Mouse (Mus musculus) stomach, embryonic 14.5 days (tissue): ENCODE data around the gene Relt. TPM values are rescaled to one million over a fixed set of nuclear protein-coding genes. Genes with fewer than 3 reads are reported as not detected.

ENCODE experiments used
- ATAC-seq: fragments of 200-750 bp; cut with Nextera tagmentation; 2 replicates; pipeline ENCODE4 v1.8.0; 2017; ENCODE audit warnings: low read depth, moderate TSS enrichment; ENCODE audit not compliant: insufficient number of reproducible peaks, insufficient read depth, low FRiP score
- H3K27ac ChIP-seq: fragments of 300-500 bp; sonication (generic); 2 replicates; pipeline ENCODE4 v1.5.1; 2014; ENCODE audit warnings: mild to moderate bottlenecking, low read length, moderate library complexity, mixed read lengths
- H3K27me3 ChIP-seq: fragments of 300-500 bp; sonication (generic); 2 replicates; pipeline ENCODE4 v1.6.1; 2014; ENCODE audit warnings: low read length, control low read depth, mixed read lengths; ENCODE audit not compliant: control insufficient read depth, insufficient read depth
- H3K36me3 ChIP-seq: fragments of 300-500 bp; sonication (generic); 2 replicates; pipeline ENCODE4 v1.6.1; 2014; ENCODE audit warnings: mild to moderate bottlenecking, control low read depth, low read length, moderate library complexity, mixed read lengths; ENCODE audit not compliant: control insufficient read depth, insufficient read depth
- H3K4me1 ChIP-seq: fragments of 300-500 bp; sonication (generic); 2 replicates; pipeline ENCODE4 v1.6.1; 2014; ENCODE audit warnings: low read length, control low read depth, mixed read lengths; ENCODE audit not compliant: control insufficient read depth, insufficient read depth
- H3K4me2 ChIP-seq: fragments of 300-500 bp; sonication (generic); replicated peaks from 2 replicates; pipeline ENCODE4 v1.6.1; 2014; ENCODE audit warnings: low read depth, low read length, control low read depth
- H3K4me3 ChIP-seq: fragments of 300-500 bp; sonication (generic); 2 replicates; pipeline ENCODE4 v1.5.1; 2014; ENCODE audit warnings: low read depth, low read length, control low read depth
- H3K9ac ChIP-seq: fragments of 300-500 bp; sonication (generic); replicated peaks from 2 replicates; pipeline ENCODE4 v1.6.1; 2014; ENCODE audit warnings: low read depth, mild to moderate bottlenecking, control low read depth, low read length, moderate library complexity, mixed read lengths
- H3K9me3 ChIP-seq: fragments of 300-500 bp; sonication (generic); 2 replicates; pipeline ENCODE4 v1.6.1; 2016; ENCODE audit warnings: low read depth, low read length, control low read depth; ENCODE audit not compliant: control insufficient read depth
- WGBS: fragments of 180-500 bp; shearing (Covaris S2); extraction: QIAGEN DNeasy Blood & Tissue Kit; methylation state at CpG from one replicate; pipeline ENCODE4 v1.1.7; 2014; 5-methylcytosine and 5-hydroxymethylcytosine counted together
- polyA plus RNA-seq: library from polyadenylated mRNA; unstranded; fragments of >200 nt; fragmentation: Nextera tagmentation; extraction: Ambion mirVana; gene quantifications from 2 replicates; pipeline ENCODE4 v1.2.1, GENCODE M21; 2014

Relt gene
- polyA plus RNA-seq, 1 experiment from 2014 or later: 2.5 TPM

DNA sequence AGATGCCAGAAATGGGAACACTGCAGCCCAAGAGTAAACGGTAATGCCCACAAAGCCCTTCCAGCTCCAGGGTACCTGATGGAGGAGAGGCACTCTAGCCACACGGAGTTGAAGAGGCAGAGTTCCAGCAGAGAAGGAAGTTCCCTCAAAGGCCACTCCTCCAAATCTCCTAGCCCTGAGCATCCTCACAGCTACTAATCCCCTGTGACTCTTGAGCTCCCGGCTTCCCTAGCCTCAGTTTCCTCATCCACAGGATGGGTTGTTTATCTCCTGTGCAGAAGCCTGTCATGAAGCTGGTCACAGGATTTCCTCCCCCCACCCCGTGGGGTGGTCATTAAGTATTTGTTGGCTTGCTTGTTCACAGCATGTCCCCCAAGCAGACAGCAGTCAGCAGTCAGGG is 7.9 kb downstream of the Relt start:
- Histone ChIP-seq H3K27me3 (no peaks in the 10 kb centered on the region), H3K9ac (no peak overlapping the region), H3K4me3 (no peak overlapping the region), H3K36me3 (no peaks in the 10 kb centered on the region), H3K9me3 (no peaks in the 10 kb centered on the region), H3K4me2 (no peak overlapping the region), H3K4me1 (peaks cover 10% of the 10 kb centered on the region; the same call in 1 of the 2 replicates), H3K27ac (peak overlapping the region; percentile 15; the same call in 1 of the 2 replicates)
- no peak for ATAC-seq
- WGBS: 53% methylated on average over 4 of the region's 4 CpGs

DNA sequence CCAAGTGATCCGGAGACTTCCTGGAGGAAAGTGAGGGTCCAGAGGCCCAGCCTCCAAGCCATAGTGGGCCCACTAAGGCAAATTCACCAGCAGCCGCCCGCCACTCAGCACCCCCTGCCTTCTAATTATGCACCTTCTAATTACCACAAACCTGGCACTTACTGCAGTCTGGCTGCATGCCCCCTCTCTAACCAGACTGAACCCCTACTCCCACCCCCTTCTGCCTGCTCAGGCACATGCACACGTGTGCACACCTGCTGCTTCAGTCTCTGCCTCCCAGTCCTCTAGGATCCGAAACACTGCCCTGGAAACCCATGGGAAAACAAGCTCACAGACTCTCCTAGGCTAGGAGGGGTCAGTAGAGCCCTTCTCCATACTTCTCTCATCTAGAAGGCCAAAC is 8.4 kb downstream of the Relt start:
- WGBS: 72% methylated on average over 5 of the region's 5 CpGs
- Histone ChIP-seq H3K4me3 (no peak overlapping the region), H3K9ac (no peak overlapping the region), H3K27me3 (no peaks in the 10 kb centered on the region), H3K9me3 (no peaks in the 10 kb centered on the region), H3K4me1 (peaks cover 10% of the 10 kb centered on the region; the same call in 1 of the 2 replicates), H3K27ac (no peak overlapping the region), H3K36me3 (no peaks in the 10 kb centered on the region; the same call in 1 of the 2 replicates), H3K4me2 (no peak overlapping the region)
- no peak for ATAC-seq

- Histone ChIP-seq H3K9ac (no peak overlapping the region), H3K4me1 (peaks cover 10% of the 10 kb centered on the region; the same call in 1 of the 2 replicates), H3K27me3 (no peaks in the 10 kb centered on the region), H3K36me3 (no peaks in the 10 kb centered on the region; the same call in 1 of the 2 replicates), H3K4me2 (no peak overlapping the region), H3K9me3 (no peaks in the 10 kb centered on the region), H3K4me3 (no peak overlapping the region), H3K27ac (no peak overlapping the region)
- 48% methylated on average over 6 of the region's 6 CpGs for whole genome bisulfite sequencing
- ATAC-seq: no peak
Observed at GRCm38 (mm10) chr7:100854137-100854814, 9.0 kb downstream of the Relt start.

- H3K4me2 ChIP-seq: no peak overlapping the region
- H3K27me3 ChIP-seq: no peaks in the 10 kb centered on the region
- 72% methylated on average over 3 of the region's 3 CpGs for WGBS
- H3K4me3 ChIP-seq: no peak overlapping the region
- peaks cover 10% of the 10 kb centered on the region; the same call in 1 of the 2 replicates for H3K4me1 ChIP-seq
- no peaks in the 10 kb centered on the region; the same call in 1 of the 2 replicates for H3K36me3 ChIP-seq
- no peak for ATAC-seq
- H3K9ac ChIP-seq: no peak overlapping the region
- H3K9me3 ChIP-seq: no peaks in the 10 kb centered on the region
- H3K27ac ChIP-seq: no peak overlapping the region
Observed at GRCm38 (mm10) chr7:100853396-100853795, 9.8 kb downstream of the Relt start.

- no peaks in the 10 kb centered on the region; the same call in 1 of the 2 replicates for H3K36me3 ChIP-seq
- no peak overlapping the region for H3K4me3 ChIP-seq
- H3K27me3 ChIP-seq: no peaks in the 10 kb centered on the region
- no peak overlapping the region for H3K9ac ChIP-seq
- no peak for ATAC-seq
- 57% methylated on average over 9 of the region's 9 CpGs for WGBS
- no peak overlapping the region for H3K4me2 ChIP-seq
- peaks cover 10% of the 10 kb centered on the region; the same call in 1 of the 2 replicates for H3K4me1 ChIP-seq
- H3K27ac ChIP-seq: no peak overlapping the region; the same call in 1 of the 2 replicates
- H3K9me3 ChIP-seq: no peaks in the 10 kb centered on the region
Observed at GRCm38 (mm10) chr7:100851481-100852356, 11.5 kb downstream of the Relt start.

- Histone ChIP-seq H3K27me3 (no peaks in the 10 kb centered on the region), H3K4me3 (no peak overlapping the region), H3K36me3 (no peaks in the 10 kb centered on the region; the same call in 1 of the 2 replicates), H3K4me1 (peaks cover 8% of the 10 kb centered on the region; the same call in 1 of the 2 replicates), H3K9ac (no peak overlapping the region), H3K27ac (no peak overlapping the region), H3K4me2 (no peak overlapping the region), H3K9me3 (no peaks in the 10 kb centered on the region)
- no peak for ATAC-seq
- WGBS: 96% methylated on average over 2 of the region's 2 CpGs
Observed at GRCm38 (mm10) chr7:100849508-100849907, 13.7 kb downstream of the Relt start.

DNA sequence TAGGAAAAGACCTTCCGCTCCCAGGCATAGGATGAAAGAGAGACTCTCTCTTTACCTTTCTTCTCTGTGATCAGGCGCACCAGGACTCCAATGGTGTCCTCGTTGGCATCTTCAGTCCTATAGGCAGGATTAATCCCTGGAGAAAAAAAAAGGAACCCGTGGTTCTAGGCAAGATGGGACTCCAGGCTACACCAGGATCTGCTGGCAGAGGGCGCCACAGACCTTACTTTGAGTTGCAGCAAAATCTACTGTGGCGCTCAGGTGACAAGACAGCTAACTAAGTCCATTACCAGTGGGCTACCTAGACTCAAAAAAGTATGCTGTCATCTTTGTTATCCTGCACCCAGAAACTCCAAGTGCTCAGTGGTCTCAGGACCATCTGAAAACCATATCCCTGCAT is 14.5 kb downstream of the Relt start:
- no peaks in the 10 kb centered on the region for H3K27me3 ChIP-seq
- peaks cover 8% of the 10 kb centered on the region; the same call in 1 of the 2 replicates for H3K4me1 ChIP-seq
- no peak overlapping the region for H3K27ac ChIP-seq
- ATAC-seq: no peak
- WGBS: 35% methylated on average over 6 of the region's 6 CpGs
- H3K36me3 ChIP-seq: no peaks in the 10 kb centered on the region; the same call in 1 of the 2 replicates
- no peaks in the 10 kb centered on the region for H3K9me3 ChIP-seq
- no peak overlapping the region for H3K9ac ChIP-seq
- no peak overlapping the region for H3K4me3 ChIP-seq
- no peak overlapping the region for H3K4me2 ChIP-seq

DNA sequence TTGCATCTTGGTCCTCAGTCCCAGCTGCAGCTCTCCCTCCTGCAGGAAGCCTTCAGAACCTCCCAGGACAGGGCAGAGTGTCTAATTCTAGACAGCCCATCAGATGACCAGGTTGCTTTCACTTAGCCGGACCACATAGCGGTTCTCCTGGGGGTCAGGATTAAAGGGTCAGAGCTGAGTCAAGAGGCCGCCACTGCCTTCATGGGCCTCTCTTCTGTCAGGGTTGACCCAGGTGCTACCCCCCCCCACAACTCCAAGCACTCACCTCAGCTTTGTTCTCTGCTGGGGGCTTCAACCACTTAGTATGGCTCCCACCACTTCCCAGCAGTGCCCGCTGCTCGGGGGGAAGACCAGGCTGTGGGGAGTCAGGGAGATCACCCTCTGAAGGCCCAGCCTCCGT is 16.1 kb downstream of the Relt start:
- Histone ChIP-seq H3K4me1 (peaks cover 6% of the 10 kb centered on the region; the same call in 1 of the 2 replicates), H3K36me3 (no peaks in the 10 kb centered on the region; the same call in 1 of the 2 replicates), H3K4me3 (no peak overlapping the region), H3K9me3 (no peaks in the 10 kb centered on the region), H3K27me3 (no peaks in the 10 kb centered on the region), H3K27ac (no peak overlapping the region), H3K9ac (no peak overlapping the region), H3K4me2 (no peak overlapping the region)
- ATAC-seq: no peak
- 88% methylated on average over 6 of the region's 6 CpGs for WGBS
